Mouse (Mus musculus) heart, adult 2 months (tissue): Measurements from ENCODE around the gene Chgb.

ENCODE experiments used
- CTCF ChIP-seq: fragments of 200-600 bp; IDR thresholded peaks from 2 replicates; pipeline ENCODE4 v1.8.1; 2022; ENCODE audit warnings: antibody characterized with exemption, mild to moderate bottlenecking, moderate library complexity
- EP300 ChIP-seq: fragments of 200-500 bp; IDR thresholded peaks from 2 replicates; pipeline ENCODE4 v1.6.1; 2011; ENCODE audit warnings: low read depth, low read length, control low read depth; ENCODE audit not compliant: insufficient read depth
- POLR2A ChIP-seq: fragments of 200-500 bp; IDR thresholded peaks from 2 replicates; pipeline ENCODE4 v1.6.1; 2011; ENCODE audit warnings: mild to moderate bottlenecking, low read depth, low read length, control low read depth; ENCODE audit not compliant: insufficient read depth

- TF ChIP-seq CTCF = no peak
- TF ChIP-seq POLR2A = no peak
- 0 out of 2 replicates have a peak, but pooled peaks have one; percentile 30 for TF ChIP-seq EP300
Measured at GRCm38 (mm10) chr2:132781439-132782068, 476 bp downstream of the Chgb start.
